Mouse (Mus musculus) E14TG2a.4 (cell line): ENCODE results near the gene Pycard.
A peak's percentile ranks its signal among the peaks of the same experiment; 100 is the strongest.

ENCODE experiments used
- CTCF ChIP-seq: conservative IDR thresholded peaks from 2 replicates; pipeline ENCODE4 v1.5.1; 2014; ENCODE audit warnings: low read length
- NANOG ChIP-seq: IDR thresholded peaks from 2 replicates; pipeline ENCODE4 v1.6.1; 2014; ENCODE audit warnings: borderline replicate concordance, low read length, mixed read lengths

GRCm38 (mm10) chr7:127991643-127992487, 1.8 kb downstream of the Pycard start:
- TF ChIP-seq CTCF (peak; percentile 80), NANOG (no peak)
